Mouse (Mus musculus) lung, adult 2 months (tissue): Measurements from ENCODE around the gene Slc22a18. TPM values are rescaled to one million over a fixed set of nuclear protein-coding genes. Genes with fewer than 3 reads are reported as not detected.
"Not testable (repeated sequence)": the region's sequence is repeated elsewhere in the genome, so short reads cannot be mapped to it uniquely, and the experiment has no call there.

Source experiments
- DNase-seq: peaks from one replicate; pipeline ENCODE4 v3.0.0; 2022
- H3K4me1 ChIP-seq: fragments of 200-500 bp; 2 replicates; pipeline ENCODE4 v1.6.1; 2011; ENCODE audit warnings: low read length; ENCODE audit not compliant: control insufficient read depth, insufficient read depth
- H3K4me3 ChIP-seq: fragments of 200-500 bp; replicated peaks from 2 replicates; pipeline ENCODE3; 2011; ENCODE audit warnings: low read depth, mild to moderate bottlenecking, control low read depth, low read length; ENCODE audit errors: extremely low read depth
- CTCF ChIP-seq: fragments of 200-500 bp; IDR thresholded peaks from 2 replicates; pipeline ENCODE4 v1.5.1; 2011; ENCODE audit warnings: mild to moderate bottlenecking, low read length, control low read depth; ENCODE audit not compliant: insufficient read depth
- POLR2A ChIP-seq: fragments of 200-500 bp; IDR thresholded peaks from 2 replicates; pipeline ENCODE4 v1.6.1; 2011; ENCODE audit warnings: low read depth, mild to moderate bottlenecking, control low read depth, low read length, borderline replicate concordance; ENCODE audit errors: extremely low read depth
- WGBS: fragments of 180-500 bp; shearing (Covaris S2); methylation state at CpG from one replicate; pipeline ENCODE4 v1.1.7; 2018; 5-methylcytosine and 5-hydroxymethylcytosine counted together
- polyA plus RNA-seq: library from polyadenylated mRNA; depleted of rRNA; stranded (reverse); fragments of >200 nt; gene quantifications from 2 replicates; pipeline ENCODE4 v1.2.3, GENCODE M21; 2012

The Slc22a18 gene
- polyA plus RNA-seq, 1 experiment: 29.1 TPM

- no peaks in the 10 kb centered on the region for H3K4me1 ChIP-seq
- no peak overlapping the region for H3K4me3 ChIP-seq
- no peak for DNase-seq
- WGBS: 80% methylated on average over 3 of the region's 3 CpGs
- TF ChIP-seq POLR2A: no peak
- no peak for TF ChIP-seq CTCF
These were observed 37.2 kb downstream of the Slc22a18 start for GRCm38 (mm10) chr7:143510593-143511334.

GRCm38 (mm10) chr7:143511335-143511712 is 37.8 kb downstream of the Slc22a18 start:
- no peaks in the 10 kb centered on the region for H3K4me1 ChIP-seq
- H3K4me3 ChIP-seq: no peak overlapping the region
- no peak for DNase-seq
- TF ChIP-seq POLR2A: no peak
- no peak for TF ChIP-seq CTCF

- no peak for DNase-seq
- Histone ChIP-seq H3K4me1 (no peaks in the 10 kb centered on the region), H3K4me3 (no peak overlapping the region)
- no peak for TF ChIP-seq CTCF
- no peak for TF ChIP-seq POLR2A
- 63% methylated on average over 10 of the region's 10 CpGs for WGBS
These were observed 40.4 kb downstream of the Slc22a18 start for GRCm38 (mm10) chr7:143513763-143514415.

- TF ChIP-seq CTCF: no peak
- no peak for TF ChIP-seq POLR2A
- DNase-seq: no peak
- WGBS: 86% methylated on average over 4 of the region's 4 CpGs
- H3K4me1 ChIP-seq: no peaks in the 10 kb centered on the region
- H3K4me3 ChIP-seq: no peak overlapping the region
These were observed 40.9 kb downstream of the Slc22a18 start for GRCm38 (mm10) chr7:143514416-143514768.

- TF ChIP-seq CTCF (no peak), POLR2A (no peak)
- no peaks in the 10 kb centered on the region for H3K4me1 ChIP-seq
- H3K4me3 ChIP-seq: no peak overlapping the region
- no peak for DNase-seq
- 57% methylated on average over 4 of the region's 4 CpGs for WGBS
These were observed 45.8 kb downstream of the Slc22a18 start for GRCm38 (mm10) chr7:143519333-143519732.

- no peak overlapping the region for H3K4me3 ChIP-seq
- WGBS: 86% methylated on average over 1 of the region's 1 CpGs
These were observed 58.9 kb downstream of the Slc22a18 start for GRCm38 (mm10) chr7:143532410-143532809.

GRCm38 (mm10) chr7:143533284-143533683 is 59.7 kb downstream of the Slc22a18 start:
- no peak for DNase-seq
- H3K4me3 ChIP-seq: no peak overlapping the region
- TF ChIP-seq CTCF: no peak
- TF ChIP-seq POLR2A: no peak
- no peaks in the 10 kb centered on the region; the same call in 1 of the 2 replicates for H3K4me1 ChIP-seq
- WGBS: 70% methylated on average over 2 of the region's 2 CpGs

More at GRCm38 (mm10) chr7:143532410-143532809, 58.9 kb downstream of the Slc22a18 start:
- H3K4me1 ChIP-seq: no peaks in the 10 kb centered on the region
- no peak for DNase-seq
- TF ChIP-seq POLR2A: no peak
- TF ChIP-seq CTCF: no peak

GRCm38 (mm10) chr7:143536251-143536650 is 62.7 kb downstream of the Slc22a18 start:
- no peak for DNase-seq
- Histone ChIP-seq H3K4me3 (no peak overlapping the region), H3K4me1 (no peaks in the 10 kb centered on the region; the same call in 1 of the 2 replicates)
- WGBS: 89% methylated on average over 3 of the region's 3 CpGs
- TF ChIP-seq CTCF: no peak
- no peak for TF ChIP-seq POLR2A

- not testable (repeated sequence) for DNase-seq, H3K4me1 ChIP-seq, H3K4me3 ChIP-seq
- WGBS: 62% methylated on average over 6 of the region's 6 CpGs
These were observed 64.7 kb downstream of the Slc22a18 start for GRCm38 (mm10) chr7:143538229-143538628.

GRCm38 (mm10) chr7:143538671-143539070 is 65.1 kb downstream of the Slc22a18 start:
- Histone ChIP-seq H3K4me3 (no peak overlapping the region), H3K4me1 (peaks cover 9% of the 10 kb centered on the region; the same call in 1 of the 2 replicates)
- DNase-seq: no peak
- no peak for TF ChIP-seq POLR2A
- no peak for TF ChIP-seq CTCF
- WGBS: 48% methylated on average over 1 of the region's 1 CpGs
